Mouse (Mus musculus): ENCODE data around the gene Acsl1. TPM values are rescaled to one million over a fixed set of nuclear protein-coding genes. Genes with fewer than 3 reads are reported as not detected.
"Not testable (repeated sequence)": the region's sequence is repeated elsewhere in the genome, so short reads cannot be mapped to it uniquely, and the experiment has no call there.

Gene Acsl1
- polyA plus RNA-seq, 1 experiment, result 31.2 TPM

GRCm38 (mm10) chr8:46568942-46569341 lies 98.1 kb downstream of the Acsl1 start:
- no peak for TF ChIP-seq CTCF (IDR thresholded peaks at IDR 0.05; ENCODE audit: borderline replicate concordance, control insufficient read depth, extremely low read depth, insufficient read depth, low read length, poor library complexity)
- TF ChIP-seq POLR2A (IDR thresholded peaks at IDR 0.05; ENCODE audit: control insufficient read depth, extremely low read depth, insufficient read depth, low read length, poor library complexity), result no peak
- Histone ChIP-seq H3K4me3 (ENCODE audit: control insufficient read depth, insufficient read depth, low read length) (no peak overlapping the region), H3K27me3 (ENCODE audit: control insufficient read depth, insufficient read depth, low read length) (no peaks in the 10 kb centered on the region), H3K36me3 (ENCODE audit: control insufficient read depth, insufficient read depth, low read length) (no peaks in the 10 kb centered on the region), H3K4me1 (replicated peaks; ENCODE audit: control insufficient read depth, insufficient read depth, low read length) (no peaks in the 10 kb centered on the region), H3K27ac (ENCODE audit: control insufficient read depth, insufficient read depth, low read length) (no peak overlapping the region)
- DNase-seq, result no peak
- 85% methylated on average over 2 of the region's 2 CpGs for WGBS

GRCm38 (mm10) chr8:46569659-46570441 lies 99.0 kb downstream of the Acsl1 start:
- no peak for TF ChIP-seq POLR2A (IDR thresholded peaks at IDR 0.05; ENCODE audit: control insufficient read depth, extremely low read depth, insufficient read depth, low read length, poor library complexity)
- TF ChIP-seq CTCF (IDR thresholded peaks at IDR 0.05; ENCODE audit: borderline replicate concordance, control insufficient read depth, extremely low read depth, insufficient read depth, low read length, poor library complexity), result no peak
- Histone ChIP-seq H3K36me3 (ENCODE audit: control insufficient read depth, insufficient read depth, low read length) (peaks cover under 1% of the 10 kb centered on the region; the same call in 1 of the 2 replicates), H3K27ac (ENCODE audit: control insufficient read depth, insufficient read depth, low read length) (no peak overlapping the region), H3K4me1 (replicated peaks; ENCODE audit: control insufficient read depth, insufficient read depth, low read length) (no peaks in the 10 kb centered on the region), H3K27me3 (ENCODE audit: control insufficient read depth, insufficient read depth, low read length) (no peaks in the 10 kb centered on the region), H3K4me3 (ENCODE audit: control insufficient read depth, insufficient read depth, low read length) (no peak overlapping the region)
- no peak for DNase-seq
- 73% methylated on average over 19 of the region's 19 CpGs for WGBS

- TF ChIP-seq CTCF (IDR thresholded peaks at IDR 0.05; ENCODE audit: borderline replicate concordance, control insufficient read depth, extremely low read depth, insufficient read depth, low read length, poor library complexity), result no peak
- TF ChIP-seq POLR2A (IDR thresholded peaks at IDR 0.05; ENCODE audit: control insufficient read depth, extremely low read depth, insufficient read depth, low read length, poor library complexity), result no peak
- no peak overlapping the region for H3K27ac ChIP-seq (ENCODE audit: control insufficient read depth, insufficient read depth, low read length)
- no peaks in the 10 kb centered on the region for H3K4me1 ChIP-seq (replicated peaks; ENCODE audit: control insufficient read depth, insufficient read depth, low read length)
- 96% methylated on average over 11 of the region's 14 CpGs for WGBS
- no peak overlapping the region for H3K4me3 ChIP-seq (ENCODE audit: control insufficient read depth, insufficient read depth, low read length)
- peaks cover 5% of the 10 kb centered on the region for H3K36me3 ChIP-seq (ENCODE audit: control insufficient read depth, insufficient read depth, low read length)
- H3K27me3 ChIP-seq (ENCODE audit: control insufficient read depth, insufficient read depth, low read length), result no peaks in the 10 kb centered on the region
- DNase-seq, result no peak
Measured at GRCm38 (mm10) chr8:46570673-46571072, 99.8 kb downstream of the Acsl1 start.

- peaks cover 22% of the 10 kb centered on the region for H3K36me3 ChIP-seq (ENCODE audit: control insufficient read depth, insufficient read depth, low read length)
- TF ChIP-seq CTCF (IDR thresholded peaks at IDR 0.05; ENCODE audit: borderline replicate concordance, control insufficient read depth, extremely low read depth, insufficient read depth, low read length, poor library complexity), result no peak
- TF ChIP-seq POLR2A (IDR thresholded peaks at IDR 0.05; ENCODE audit: control insufficient read depth, extremely low read depth, insufficient read depth, low read length, poor library complexity), result no peak
- no peak overlapping the region for H3K4me3 ChIP-seq (ENCODE audit: control insufficient read depth, insufficient read depth, low read length)
- DNase-seq, result no peak
- 97% methylated on average over 2 of the region's 2 CpGs for WGBS
- no peaks in the 10 kb centered on the region for H3K4me1 ChIP-seq (replicated peaks; ENCODE audit: control insufficient read depth, insufficient read depth, low read length)
- no peaks in the 10 kb centered on the region for H3K27me3 ChIP-seq (ENCODE audit: control insufficient read depth, insufficient read depth, low read length)
- no peak overlapping the region for H3K27ac ChIP-seq (ENCODE audit: control insufficient read depth, insufficient read depth, low read length)
Measured at GRCm38 (mm10) chr8:46573446-46573845, 102.6 kb downstream of the Acsl1 start.

GRCm38 (mm10) chr8:46573964-46574363 lies 103.1 kb downstream of the Acsl1 start:
- no peak for DNase-seq
- peaks cover 27% of the 10 kb centered on the region for H3K36me3 ChIP-seq (ENCODE audit: control insufficient read depth, insufficient read depth, low read length)
- no peaks in the 10 kb centered on the region for H3K27me3 ChIP-seq (ENCODE audit: control insufficient read depth, insufficient read depth, low read length)
- H3K4me1 ChIP-seq (replicated peaks; ENCODE audit: control insufficient read depth, insufficient read depth, low read length), result no peaks in the 10 kb centered on the region
- no peak overlapping the region for H3K4me3 ChIP-seq (ENCODE audit: control insufficient read depth, insufficient read depth, low read length)
- TF ChIP-seq POLR2A (IDR thresholded peaks at IDR 0.05; ENCODE audit: control insufficient read depth, extremely low read depth, insufficient read depth, low read length, poor library complexity) (no peak), CTCF (IDR thresholded peaks at IDR 0.05; ENCODE audit: borderline replicate concordance, control insufficient read depth, extremely low read depth, insufficient read depth, low read length, poor library complexity) (no peak)
- no peak overlapping the region for H3K27ac ChIP-seq (ENCODE audit: control insufficient read depth, insufficient read depth, low read length)
- 99% methylated on average over 2 of the region's 2 CpGs for WGBS

GRCm38 (mm10) chr8:46578794-46579193 lies 108.0 kb downstream of the Acsl1 start:
- Histone ChIP-seq H3K36me3 (ENCODE audit: control insufficient read depth, insufficient read depth, low read length) (peaks cover 42% of the 10 kb centered on the region), H3K4me3 (ENCODE audit: control insufficient read depth, insufficient read depth, low read length) (no peak overlapping the region), H3K27ac (ENCODE audit: control insufficient read depth, insufficient read depth, low read length) (no peak overlapping the region), H3K27me3 (ENCODE audit: control insufficient read depth, insufficient read depth, low read length) (no peaks in the 10 kb centered on the region), H3K4me1 (replicated peaks; ENCODE audit: control insufficient read depth, insufficient read depth, low read length) (no peaks in the 10 kb centered on the region)
- WGBS, result 97% methylated on average over 9 of the region's 9 CpGs
- no peak for TF ChIP-seq CTCF (IDR thresholded peaks at IDR 0.05; ENCODE audit: borderline replicate concordance, control insufficient read depth, extremely low read depth, insufficient read depth, low read length, poor library complexity)
- TF ChIP-seq POLR2A (IDR thresholded peaks at IDR 0.05; ENCODE audit: control insufficient read depth, extremely low read depth, insufficient read depth, low read length, poor library complexity), result no peak
- DNase-seq, result no peak

- not testable (repeated sequence) for H3K4me1 ChIP-seq (replicated peaks; ENCODE audit: control insufficient read depth, insufficient read depth, low read length); DNase-seq; H3K4me3 ChIP-seq (ENCODE audit: control insufficient read depth, insufficient read depth, low read length); H3K27me3 ChIP-seq (ENCODE audit: control insufficient read depth, insufficient read depth, low read length); H3K27ac ChIP-seq (ENCODE audit: control insufficient read depth, insufficient read depth, low read length)
- H3K36me3 ChIP-seq (ENCODE audit: control insufficient read depth, insufficient read depth, low read length), result peaks cover 12% of the 10 kb centered on the region
- 97% methylated on average over 4 of the region's 4 CpGs for WGBS
Measured at GRCm38 (mm10) chr8:46584328-46584727, 113.5 kb downstream of the Acsl1 start.
